Mouse (Mus musculus) neutrophil, adult 59 days (primary cell): ENCODE measurements around the gene Cox6a1. TPM values are rescaled to one million over a fixed set of nuclear protein-coding genes. Genes with fewer than 3 reads are reported as not detected.

Experiments used
- total RNA-seq, 2 experiments: library from RNA; stranded (reverse); gene quantifications; 1 replicate in 1 of 2; 2 replicates in 1 of 2; pipeline ENCODE4 v1.2.4; 2023

Cox6a1 gene
- total RNA-seq: 100 to 1,000 TPM; 239 to 273 TPM

GRCm38 (mm10) chr5:115348546-115349224 lies at the start of gene Cox6a1:
TSS of gene Cox6a1 (minus strand) at chr5:115348981.

GRCm38 (mm10) chr5:115340577-115341313 lies 8.0 kb downstream of the Cox6a1 start, which contains the start of the genes Gatc and Triap1:
TSS of gene Gatc (minus strand) at chr5:115341178.
TSS of gene Triap1 (plus strand) at chr5:115341225.

GRCm38 (mm10) chr5:115326875-115327609 lies 21.7 kb downstream of the Cox6a1 start, which contains the start of gene Srsf9:
TSS of gene Srsf9 (plus strand) at chr5:115327177.

DNA sequence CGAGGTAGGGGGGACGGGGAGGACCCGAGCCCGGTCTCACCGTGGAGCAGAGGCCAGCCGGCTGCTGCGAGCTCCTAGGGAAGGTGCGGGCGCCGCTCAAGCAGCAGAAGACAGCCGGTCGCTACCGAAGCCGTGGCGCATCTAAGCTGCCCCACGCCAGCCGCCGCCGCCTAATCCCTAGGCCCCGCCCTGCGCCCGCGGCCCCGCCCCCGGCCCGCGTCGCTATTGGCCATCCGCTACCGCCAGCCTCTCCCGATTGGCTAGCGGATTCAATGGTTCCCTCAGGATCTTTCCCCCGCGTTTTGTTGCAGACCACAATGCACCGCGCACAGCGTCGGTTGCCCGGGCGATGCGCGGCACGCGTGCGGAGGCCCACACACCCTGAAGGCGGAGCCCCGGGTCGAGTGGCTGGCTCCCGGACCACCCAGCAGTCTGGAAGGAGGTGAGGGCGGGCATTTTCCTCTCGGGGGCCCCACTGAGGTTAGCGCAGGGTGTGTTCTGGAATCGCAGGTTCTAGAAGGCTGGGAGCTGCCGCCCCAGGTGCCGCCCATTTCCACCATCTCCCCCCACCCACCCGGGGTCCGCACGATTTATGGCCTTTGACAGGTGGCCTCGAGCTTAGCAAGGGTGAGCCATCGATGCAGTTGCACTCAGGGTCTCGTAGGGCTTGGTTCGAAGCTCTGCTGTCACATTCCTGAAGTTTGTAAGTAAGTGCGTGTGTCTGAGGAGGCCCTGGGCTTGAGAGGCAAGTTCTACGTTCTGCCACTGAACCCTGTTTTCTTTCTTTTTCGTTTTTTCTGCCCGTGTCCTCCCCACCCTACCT lies 47.8 kb downstream of the Cox6a1 start, which contains the start of gene Dynll1:
TSS of gene Dynll1 (minus strand) at position 208 of the 823 bp plus-strand sequence.

Other genes with a start within 250 kb of the Cox6a1 start
- 10 to 100 TPM; 16.7 to 18.9 TPM for gene Acads, start 229.6 kb downstream of the Cox6a1 start, total RNA-seq
- gene Unc119b, start 214.0 kb downstream of the Cox6a1 start, total RNA-seq: 10 to 100 TPM; 18.0 to 21.5 TPM
- gene Mlec, start 190.8 kb downstream of the Cox6a1 start, total RNA-seq: 100 to 1,000 TPM; 119 to 122 TPM
- not detected for gene Cabp1, start 154.6 kb downstream of the Cox6a1 start, total RNA-seq
- gene Pop5, start 113.1 kb downstream of the Cox6a1 start, total RNA-seq: 10 to 100 TPM; 13.0 to 13.5 TPM
- gene Rnf10, start 76.1 kb downstream of the Cox6a1 start, total RNA-seq: 100 to 1,000 TPM; 192 to 202 TPM
- 10 to 100 TPM; 10.7 to 11.2 TPM for gene Coq5, start 69.3 kb downstream of the Cox6a1 start, total RNA-seq
- gene Dynll1, start 48.0 kb downstream of the Cox6a1 start, total RNA-seq: 100 to 1,000 TPM; 186 to 218 TPM
- 10 to 100 TPM; 57.3 to 62.5 TPM for gene Srsf9, start 21.8 kb downstream of the Cox6a1 start, total RNA-seq
- 10 to 100 TPM in 1 of 2 experiments, 1 to 10 TPM in 1; 5.9 to 11.5 TPM for gene Gatc, start 7.8 kb downstream of the Cox6a1 start, total RNA-seq
- 10 to 100 TPM; 15.2 to 17.1 TPM for gene Triap1, start 7.8 kb downstream of the Cox6a1 start, total RNA-seq
- not detected for gene Msi1, start 80.6 kb upstream of the Cox6a1 start, total RNA-seq
- not detected for gene Pla2g1b, start 117.3 kb upstream of the Cox6a1 start, total RNA-seq
- 1 to 10 TPM; 3.0 to 5.4 TPM for gene Sirt4, start 135.7 kb upstream of the Cox6a1 start, total RNA-seq
- gene Pxn, start 157.7 kb upstream of the Cox6a1 start, total RNA-seq: 100 to 1,000 TPM; 402 to 404 TPM
- 100 to 1,000 TPM; 686 to 781 TPM for gene Rplp0, start 210.5 kb upstream of the Cox6a1 start, total RNA-seq
- 10 to 100 TPM; 26.8 to 29.8 TPM for gene Gcn1l1, start 216.3 kb upstream of the Cox6a1 start, total RNA-seq